Mouse (Mus musculus): Measurements from ENCODE around the gene Paqr8. TPM values are rescaled to one million over a fixed set of nuclear protein-coding genes. Genes with fewer than 3 reads are reported as not detected.

Paqr8 gene
- polyA plus RNA-seq, 1 experiment from 2014 or later: 0.33 TPM

DNA sequence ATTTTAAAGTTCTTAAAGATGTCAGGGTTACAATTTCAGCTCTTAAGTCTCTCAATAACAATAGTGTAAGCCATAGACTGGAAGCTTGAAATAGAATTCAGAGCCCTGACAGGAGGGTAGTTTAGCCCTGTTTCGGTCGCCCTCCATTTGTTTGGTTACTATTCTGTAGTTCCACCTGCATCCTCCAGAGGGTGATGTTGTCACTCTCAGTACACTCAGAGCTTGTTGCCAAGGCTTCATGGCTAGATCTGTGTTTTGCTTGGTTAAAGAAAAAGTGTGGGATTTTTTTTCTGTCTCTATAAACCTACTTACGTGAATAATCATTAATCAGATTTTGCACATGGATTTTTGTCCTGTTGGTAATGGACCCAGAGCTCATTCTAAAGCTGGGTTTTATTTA, 48.6 kb downstream of the Paqr8 start:
- H3K4me1 ChIP-seq (ENCODE audit: control insufficient read depth, low read depth, low read length): no peaks in the 10 kb centered on the region
- no peaks in the 10 kb centered on the region for H3K9me3 ChIP-seq (replicated peaks; ENCODE audit: control insufficient read depth, low read length)
- no peaks in the 10 kb centered on the region for H3K27me3 ChIP-seq (ENCODE audit: control insufficient read depth, insufficient read depth, low read depth, low read length)
- 18% methylated on average over 3 of the region's 3 CpGs for WGBS (ENCODE audit: insufficient replicate concordance)
- H3K36me3 ChIP-seq (ENCODE audit: control insufficient read depth, insufficient read depth): no peaks in the 10 kb centered on the region
- no peak overlapping the region for H3K4me3 ChIP-seq (ENCODE audit: low read depth, low read length)
- H3K9ac ChIP-seq (ENCODE audit: low read depth, low read length): no peak overlapping the region
- H3K4me2 ChIP-seq (ENCODE audit: low read depth, low read length): no peak overlapping the region
- H3K27ac ChIP-seq (ENCODE audit: low read length): no peak overlapping the region
- ATAC-seq (ENCODE audit: low read depth): no peak

- peak; percentile 83 for ATAC-seq (ENCODE audit: low read depth)
- no peak overlapping the region for H3K4me2 ChIP-seq (ENCODE audit: low read depth, low read length)
- no peaks in the 10 kb centered on the region for H3K36me3 ChIP-seq (ENCODE audit: control insufficient read depth, insufficient read depth)
Observed at GRCm38 (mm10) chr1:20940151-20940550, 49.7 kb downstream of the Paqr8 start.

GRCm38 (mm10) chr1:20941322-20941721, 50.9 kb downstream of the Paqr8 start:
- Histone ChIP-seq H3K27me3 (ENCODE audit: control insufficient read depth, insufficient read depth, low read depth, low read length) (no peaks in the 10 kb centered on the region), H3K4me3 (ENCODE audit: low read depth, low read length) (no peak overlapping the region), H3K27ac (ENCODE audit: low read length) (no peak overlapping the region), H3K9ac (ENCODE audit: low read depth, low read length) (no peak overlapping the region), H3K4me2 (ENCODE audit: low read depth, low read length) (no peak overlapping the region), H3K9me3 (replicated peaks; ENCODE audit: control insufficient read depth, low read length) (no peaks in the 10 kb centered on the region), H3K36me3 (ENCODE audit: control insufficient read depth, insufficient read depth) (no peaks in the 10 kb centered on the region), H3K4me1 (ENCODE audit: control insufficient read depth, low read depth, low read length) (no peaks in the 10 kb centered on the region)
- 29% methylated on average over 2 of the region's 2 CpGs for WGBS (ENCODE audit: insufficient replicate concordance)
- ATAC-seq (ENCODE audit: low read depth): no peak

More at GRCm38 (mm10) chr1:20940151-20940550, 49.7 kb downstream of the Paqr8 start:
- Histone ChIP-seq H3K27ac (ENCODE audit: low read length) (no peak overlapping the region), H3K4me1 (ENCODE audit: control insufficient read depth, low read depth, low read length) (no peaks in the 10 kb centered on the region), H3K9me3 (replicated peaks; ENCODE audit: control insufficient read depth, low read length) (no peaks in the 10 kb centered on the region), H3K27me3 (ENCODE audit: control insufficient read depth, insufficient read depth, low read depth, low read length) (no peaks in the 10 kb centered on the region), H3K9ac (ENCODE audit: low read depth, low read length) (no peak overlapping the region), H3K4me3 (ENCODE audit: low read depth, low read length) (no peak overlapping the region)
- 35% methylated on average over 16 of the region's 16 CpGs for WGBS (ENCODE audit: insufficient replicate concordance)

- Histone ChIP-seq H3K36me3 (ENCODE audit: control insufficient read depth, insufficient read depth) (no peaks in the 10 kb centered on the region), H3K4me2 (ENCODE audit: low read depth, low read length) (no peak overlapping the region), H3K4me1 (ENCODE audit: control insufficient read depth, low read depth, low read length) (no peaks in the 10 kb centered on the region), H3K27ac (ENCODE audit: low read length) (no peak overlapping the region), H3K4me3 (ENCODE audit: low read depth, low read length) (no peak overlapping the region), H3K9me3 (replicated peaks; ENCODE audit: control insufficient read depth, low read length) (no peaks in the 10 kb centered on the region), H3K27me3 (ENCODE audit: control insufficient read depth, insufficient read depth, low read depth, low read length) (no peaks in the 10 kb centered on the region), H3K9ac (ENCODE audit: low read depth, low read length) (no peak overlapping the region)
- no peak for ATAC-seq (ENCODE audit: low read depth)
- 67% methylated on average over 7 of the region's 7 CpGs for WGBS (ENCODE audit: insufficient replicate concordance)
Observed at GRCm38 (mm10) chr1:20941857-20942256, 51.5 kb downstream of the Paqr8 start.

- no peak for ATAC-seq (ENCODE audit: low read depth)
- H3K27me3 ChIP-seq (ENCODE audit: control insufficient read depth, insufficient read depth, low read depth, low read length): no peaks in the 10 kb centered on the region
- H3K9me3 ChIP-seq (replicated peaks; ENCODE audit: control insufficient read depth, low read length): no peaks in the 10 kb centered on the region
- 87% methylated on average over 2 of the region's 2 CpGs for WGBS (ENCODE audit: insufficient replicate concordance)
- H3K4me1 ChIP-seq (ENCODE audit: control insufficient read depth, low read depth, low read length): no peaks in the 10 kb centered on the region
- H3K36me3 ChIP-seq (ENCODE audit: control insufficient read depth, insufficient read depth): no peaks in the 10 kb centered on the region
- H3K27ac ChIP-seq (ENCODE audit: low read length): no peak overlapping the region
- no peak overlapping the region for H3K9ac ChIP-seq (ENCODE audit: low read depth, low read length)
- H3K4me2 ChIP-seq (ENCODE audit: low read depth, low read length): no peak overlapping the region
- no peak overlapping the region for H3K4me3 ChIP-seq (ENCODE audit: low read depth, low read length)
Observed at GRCm38 (mm10) chr1:20943016-20943415, 52.6 kb downstream of the Paqr8 start.

GRCm38 (mm10) chr1:20951300-20951763, 60.9 kb downstream of the Paqr8 start, which contains the start of gene Efhc1:
Efhc1 (plus strand) TSS chr1:20951626.
- peaks cover 5% of the 10 kb centered on the region for H3K4me1 ChIP-seq (ENCODE audit: control insufficient read depth, low read depth, low read length)
- ATAC-seq (ENCODE audit: low read depth): peak; percentile 94
- no peaks in the 10 kb centered on the region for H3K36me3 ChIP-seq (ENCODE audit: control insufficient read depth, insufficient read depth)
- H3K4me3 ChIP-seq (ENCODE audit: low read depth, low read length): peak within 1 kb of the TSS; percentile 60
- H3K27ac ChIP-seq (ENCODE audit: low read length): no peak within 1 kb of the TSS
- H3K4me2 ChIP-seq (ENCODE audit: low read depth, low read length): peak within 1 kb of the TSS; percentile 76
- 2% methylated on average over 23 of the region's 23 CpGs for WGBS (ENCODE audit: insufficient replicate concordance)
- peak within 1 kb of the TSS; percentile 39 for H3K9ac ChIP-seq (ENCODE audit: low read depth, low read length)
- no peaks in the 10 kb centered on the region for H3K9me3 ChIP-seq (replicated peaks; ENCODE audit: control insufficient read depth, low read length)
- no peaks in the 10 kb centered on the region for H3K27me3 ChIP-seq (ENCODE audit: control insufficient read depth, insufficient read depth, low read depth, low read length)

DNA sequence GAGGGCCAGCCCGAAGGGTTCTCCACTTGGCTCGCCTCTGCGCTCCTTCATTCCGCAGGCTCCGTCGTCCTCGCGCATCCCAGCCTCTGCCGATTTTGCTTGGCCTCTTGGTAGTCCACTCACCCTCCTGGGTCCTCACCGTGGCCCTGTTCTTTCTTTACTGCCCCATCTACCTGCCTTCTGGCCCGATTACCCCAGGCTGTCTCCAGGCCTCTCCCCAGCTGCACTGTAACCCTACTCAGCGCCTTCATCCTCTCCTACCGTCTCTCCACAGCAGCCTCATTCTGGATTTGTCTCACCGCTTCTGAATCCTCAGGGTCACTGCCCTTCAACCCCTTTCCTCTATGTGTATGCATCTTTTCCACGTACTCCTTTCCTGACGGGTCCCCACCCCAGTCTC, 61.4 kb downstream of the Paqr8 start:
- H3K9ac ChIP-seq (ENCODE audit: low read depth, low read length): peak overlapping the region; percentile 39
- no peaks in the 10 kb centered on the region for H3K36me3 ChIP-seq (ENCODE audit: control insufficient read depth, insufficient read depth)
- 11% methylated on average over 16 of the region's 16 CpGs for WGBS (ENCODE audit: insufficient replicate concordance)
- 0 out of 2 replicates have a peak, but pooled peaks have one; percentile 5 for ATAC-seq (ENCODE audit: low read depth)
- H3K4me3 ChIP-seq (ENCODE audit: low read depth, low read length): peak overlapping the region; percentile 60
- H3K9me3 ChIP-seq (replicated peaks; ENCODE audit: control insufficient read depth, low read length): no peaks in the 10 kb centered on the region
- peaks cover 5% of the 10 kb centered on the region for H3K4me1 ChIP-seq (ENCODE audit: control insufficient read depth, low read depth, low read length)
- peak overlapping the region; percentile 76 for H3K4me2 ChIP-seq (ENCODE audit: low read depth, low read length)
- no peak overlapping the region for H3K27ac ChIP-seq (ENCODE audit: low read length)
- no peaks in the 10 kb centered on the region for H3K27me3 ChIP-seq (ENCODE audit: control insufficient read depth, insufficient read depth, low read depth, low read length)

DNA sequence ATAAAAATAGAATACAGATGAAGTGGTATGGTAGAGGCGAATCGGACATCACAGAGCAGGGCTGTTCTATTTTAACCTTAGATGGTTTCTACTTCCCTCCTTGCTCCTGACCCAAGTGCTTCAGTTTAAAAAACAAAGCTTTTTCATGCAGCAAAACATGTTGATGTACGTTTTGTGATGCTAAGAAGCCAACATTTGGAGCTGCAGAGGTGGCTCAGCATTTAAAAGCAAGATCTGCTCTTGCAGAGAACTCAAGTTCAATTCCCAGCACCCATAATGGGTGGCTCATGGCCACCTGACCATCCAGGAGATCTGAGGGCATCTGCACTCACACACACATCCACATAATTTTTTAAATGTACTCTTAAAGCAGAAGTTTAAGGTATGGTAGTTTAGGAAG, 64.5 kb downstream of the Paqr8 start:
- no peak overlapping the region for H3K27ac ChIP-seq (ENCODE audit: low read length)
- H3K36me3 ChIP-seq (ENCODE audit: control insufficient read depth, insufficient read depth): no peaks in the 10 kb centered on the region
- ATAC-seq (ENCODE audit: low read depth): no peak
- H3K4me3 ChIP-seq (ENCODE audit: low read depth, low read length): no peak overlapping the region
- no peak overlapping the region for H3K4me2 ChIP-seq (ENCODE audit: low read depth, low read length)
- 60% methylated on average over 3 of the region's 3 CpGs for WGBS (ENCODE audit: insufficient replicate concordance)
- H3K9me3 ChIP-seq (replicated peaks; ENCODE audit: control insufficient read depth, low read length): no peaks in the 10 kb centered on the region
- H3K9ac ChIP-seq (ENCODE audit: low read depth, low read length): no peak overlapping the region
- H3K4me1 ChIP-seq (ENCODE audit: control insufficient read depth, low read depth, low read length): peaks cover 5% of the 10 kb centered on the region
- H3K27me3 ChIP-seq (ENCODE audit: control insufficient read depth, insufficient read depth, low read depth, low read length): no peaks in the 10 kb centered on the region

DNA sequence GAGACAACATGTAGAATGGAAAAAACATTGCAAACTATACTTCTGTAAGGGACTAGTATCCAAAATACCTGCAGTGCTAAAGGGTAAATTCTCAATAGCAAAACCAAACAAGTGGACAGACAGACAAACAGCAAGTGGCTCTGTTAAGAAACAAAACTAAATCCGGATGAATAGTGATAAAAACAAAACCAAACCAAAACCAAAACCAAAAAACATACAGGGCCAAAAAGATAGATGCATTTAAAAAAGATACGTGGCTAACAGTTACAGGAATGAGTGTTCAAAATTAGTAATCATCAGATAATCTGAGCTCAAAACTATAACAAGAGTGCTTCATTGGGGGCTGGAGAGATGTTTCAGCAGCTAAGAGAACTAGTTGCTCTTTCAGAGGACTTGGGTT, 79.2 kb downstream of the Paqr8 start:
- Histone ChIP-seq H3K9me3 (replicated peaks; ENCODE audit: control insufficient read depth, low read length) (no peaks in the 10 kb centered on the region), H3K4me3 (ENCODE audit: low read depth, low read length) (no peak overlapping the region), H3K4me2 (ENCODE audit: low read depth, low read length) (no peak overlapping the region), H3K27me3 (ENCODE audit: control insufficient read depth, insufficient read depth, low read depth, low read length) (no peaks in the 10 kb centered on the region), H3K4me1 (ENCODE audit: control insufficient read depth, low read depth, low read length) (no peaks in the 10 kb centered on the region), H3K36me3 (ENCODE audit: control insufficient read depth, insufficient read depth) (no peaks in the 10 kb centered on the region), H3K27ac (ENCODE audit: low read length) (no peak overlapping the region), H3K9ac (ENCODE audit: low read depth, low read length) (no peak overlapping the region)
- ATAC-seq (ENCODE audit: low read depth): no peak
- WGBS (ENCODE audit: insufficient replicate concordance): 54% methylated on average over 2 of the region's 2 CpGs
